Mouse (Mus musculus): Measurements from ENCODE around the gene Flt1.
"Not testable (repeated sequence)": the region's sequence is repeated elsewhere in the genome, so short reads cannot be mapped to it uniquely, and the experiment has no call there.

Flt1 gene

GRCm38 (mm10) chr5:147601460-147602360 lies 124.1 kb downstream of the Flt1 start:
- no peak for DNase-seq

- no peak for DNase-seq
Measured at GRCm38 (mm10) chr5:147597825-147598224, 128.0 kb downstream of the Flt1 start.

- DNase-seq, result peak; percentile 96
Measured at GRCm38 (mm10) chr5:147589814-147590213, 136.0 kb downstream of the Flt1 start.

- no peak for DNase-seq
Measured at GRCm38 (mm10) chr5:147585070-147585469, 140.7 kb downstream of the Flt1 start.

- DNase-seq, result peak; percentile 97
Measured at GRCm38 (mm10) chr5:147584648-147585047, 141.2 kb downstream of the Flt1 start.

- DNase-seq, result peak; percentile 95
Measured at GRCm38 (mm10) chr5:147583702-147584298, 142.0 kb downstream of the Flt1 start.

- peak; percentile 97 for DNase-seq
Measured at GRCm38 (mm10) chr5:147580181-147580580, 145.6 kb downstream of the Flt1 start.

- DNase-seq, result peak; percentile 99
Measured at GRCm38 (mm10) chr5:147579691-147580090, 146.1 kb downstream of the Flt1 start.

- DNase-seq, result no peak
Measured at GRCm38 (mm10) chr5:147579148-147579547, 146.7 kb downstream of the Flt1 start.

- peak; percentile 90 for DNase-seq
Measured at GRCm38 (mm10) chr5:147577003-147577402, 148.8 kb downstream of the Flt1 start.

GRCm38 (mm10) chr5:147574517-147574916 lies 151.3 kb downstream of the Flt1 start:
- DNase-seq, result peak; percentile 98

- no peak for DNase-seq
Measured at GRCm38 (mm10) chr5:147573555-147573954, 152.3 kb downstream of the Flt1 start.

- no peak for DNase-seq
Measured at GRCm38 (mm10) chr5:147572695-147573094, 153.1 kb downstream of the Flt1 start.

- DNase-seq, result no peak
Measured at GRCm38 (mm10) chr5:147566335-147566734, 159.5 kb downstream of the Flt1 start.

GRCm38 (mm10) chr5:147565444-147565843 lies 160.4 kb downstream of the Flt1 start:
- no peak for DNase-seq

GRCm38 (mm10) chr5:147564140-147564590 lies 161.6 kb downstream of the Flt1 start:
- peak; percentile 92 for DNase-seq

GRCm38 (mm10) chr5:147563511-147564139 lies 162.2 kb downstream of the Flt1 start:
- no peak for DNase-seq

GRCm38 (mm10) chr5:147557641-147558040 lies 168.2 kb downstream of the Flt1 start:
- DNase-seq, result not testable (repeated sequence)

GRCm38 (mm10) chr5:147551879-147552627 lies 173.8 kb downstream of the Flt1 start:
- no peak for DNase-seq

GRCm38 (mm10) chr5:147549016-147549755 lies 176.6 kb downstream of the Flt1 start:
- peak; percentile 63 for DNase-seq

- peak; percentile 85 for DNase-seq
Measured at GRCm38 (mm10) chr5:147545731-147546241, 180.0 kb downstream of the Flt1 start.

GRCm38 (mm10) chr5:147542291-147542690 lies 183.5 kb downstream of the Flt1 start:
- DNase-seq, result peak; percentile 90
